Mouse (Mus musculus) ES-E14 (cell line): ENCODE results near the gene Plxdc1.

Experiments
- CHD2 ChIP-seq: IDR thresholded peaks from 2 replicates; pipeline ENCODE4 v1.6.1; 2014; ENCODE audit warnings: mild to moderate bottlenecking, low read depth, low read length, inconsistent platforms
- MAFK ChIP-seq: IDR thresholded peaks from 2 replicates; pipeline ENCODE4 v1.6.1; 2014; ENCODE audit warnings: mild to moderate bottlenecking, low read depth, low read length, inconsistent platforms; ENCODE audit not compliant: insufficient read depth
- ZC3H11A ChIP-seq: IDR thresholded peaks from 2 replicates; pipeline ENCODE4 v1.6.1; 2012; ENCODE audit warnings: low read depth, mild to moderate bottlenecking, inconsistent platforms, low read length, borderline replicate concordance
- ZNF384 ChIP-seq: IDR thresholded peaks from 2 replicates; pipeline ENCODE4 v1.6.1; 2012; ENCODE audit warnings: low read depth, low read length, inconsistent platforms

DNA sequence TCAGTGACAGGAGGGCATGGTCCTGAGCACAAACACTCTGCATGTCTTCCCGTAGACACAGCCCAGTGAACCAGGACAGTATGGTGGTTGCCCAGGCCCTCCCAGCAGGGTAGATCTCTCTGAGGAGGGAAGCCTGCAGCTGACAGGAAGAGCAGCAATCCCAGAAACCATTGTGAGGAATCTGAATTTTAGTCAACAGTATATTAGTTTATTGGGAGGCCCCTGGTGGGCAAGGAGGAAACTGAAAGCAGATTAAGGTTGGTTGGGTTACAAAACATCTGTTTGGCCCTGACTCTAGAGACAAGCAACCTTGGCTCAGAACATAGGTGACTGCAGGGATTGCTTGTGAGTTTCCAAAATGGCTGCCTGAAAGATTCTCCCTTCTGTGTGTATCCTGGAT lies 2.3 kb downstream of the Plxdc1 start:
- TF ChIP-seq MAFK = no peak
- TF ChIP-seq ZC3H11A = no peak
- TF ChIP-seq ZNF384 = no peak
- no peak for TF ChIP-seq CHD2
